Mouse (Mus musculus): Measurements from ENCODE around the gene Lpar2. TPM values are rescaled to one million over a fixed set of nuclear protein-coding genes. Genes with fewer than 3 reads are reported as not detected.

Lpar2 gene
- polyA plus RNA-seq (2015; fragmentation: Nextera tagmentation; extraction: Ambion mirVana), result 0.73 and 0.84 TPM in 2 replicates

- WGBS, result under 1% methylated on average over 30 of the region's 35 CpGs
- peak; percentile 65 for ATAC-seq
- Histone ChIP-seq H3K4me2 (ENCODE audit: low read length) (peak within 1 kb of the TSS; percentile 70), H3K36me3 (ENCODE audit: control insufficient read depth, insufficient read depth) (no peaks in the 10 kb centered on the region), H3K9ac (replicated peaks; ENCODE audit: low read depth, low read length) (peak within 1 kb of the TSS; percentile 66), H3K9me3 (ENCODE audit: control insufficient read depth, low read length) (no peaks in the 10 kb centered on the region), H3K27ac (ENCODE audit: low read length) (peak within 1 kb of the TSS; percentile 63), H3K4me3 (replicated peaks; ENCODE audit: low read length) (peak within 1 kb of the TSS; percentile 70), H3K27me3 (replicated peaks; ENCODE audit: control insufficient read depth, insufficient read depth, low read length) (no peaks in the 10 kb centered on the region), H3K4me1 (replicated peaks; ENCODE audit: control insufficient read depth, insufficient read depth, low read length) (peaks cover 35% of the 10 kb centered on the region)
These were observed at the start of gene Lpar2 for GRCm38 (mm10) chr8:69822386-69823191. Gene Lpar2 (plus strand): TSS chr8:69822429.

DNA sequence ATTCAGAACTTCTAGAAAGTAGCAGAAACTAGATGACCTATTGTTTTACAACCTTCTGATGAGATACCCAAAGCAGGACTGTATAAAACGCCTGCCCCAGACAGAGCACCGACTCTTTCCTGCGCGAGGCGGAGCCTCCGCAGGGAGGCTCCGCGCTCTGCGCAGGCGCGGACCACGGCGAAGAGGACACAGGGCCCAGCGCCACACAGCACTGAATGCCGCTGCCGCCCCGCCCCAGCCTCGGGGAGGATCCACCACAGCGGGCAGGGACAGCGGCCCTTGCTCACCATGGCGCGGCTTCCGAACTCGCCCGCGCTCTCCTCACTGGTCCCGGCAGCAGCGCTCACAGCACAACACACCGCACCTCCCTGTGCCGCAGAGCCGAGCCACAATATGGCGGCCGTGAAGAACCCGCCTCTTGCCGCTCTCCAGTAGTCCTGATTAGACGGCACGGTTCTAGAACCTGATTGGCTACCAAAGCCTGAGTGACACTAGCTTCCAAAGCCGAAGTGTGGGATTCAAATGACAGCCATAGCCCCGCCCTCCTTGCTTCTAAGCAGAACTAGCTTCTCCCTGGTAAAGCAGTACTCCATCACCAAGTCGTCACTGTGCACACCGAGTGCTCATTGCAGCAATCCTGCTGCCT is 47.6 kb upstream of the Lpar2 start, which contains the start of gene Gm20422:
TSS of gene Gm20422 (minus strand) at position 384 of the 646 bp plus-strand sequence.
- Histone ChIP-seq H3K27ac (ENCODE audit: low read length) (peak within 1 kb of the TSS; percentile 98), H3K4me1 (replicated peaks; ENCODE audit: control insufficient read depth, insufficient read depth, low read length) (peaks cover 24% of the 10 kb centered on the region), H3K4me2 (ENCODE audit: low read length) (peak within 1 kb of the TSS; percentile 80), H3K36me3 (ENCODE audit: control insufficient read depth, insufficient read depth) (no peaks in the 10 kb centered on the region), H3K9ac (replicated peaks; ENCODE audit: low read depth, low read length) (peak within 1 kb of the TSS; percentile 90), H3K9me3 (ENCODE audit: control insufficient read depth, low read length) (no peaks in the 10 kb centered on the region), H3K4me3 (replicated peaks; ENCODE audit: low read length) (peak within 1 kb of the TSS; percentile 63), H3K27me3 (replicated peaks; ENCODE audit: control insufficient read depth, insufficient read depth, low read length) (no peaks in the 10 kb centered on the region)
- ATAC-seq, result peak; percentile 99
- under 1% methylated on average over 41 of the region's 41 CpGs for WGBS

- no peaks in the 10 kb centered on the region for H3K36me3 ChIP-seq (ENCODE audit: control insufficient read depth, insufficient read depth)
These were observed 47.1 kb upstream of the Lpar2 start for GRCm38 (mm10) chr8:69775149-69775534.

GRCm38 (mm10) chr8:69777111-69777510 is 45.1 kb upstream of the Lpar2 start:
- Histone ChIP-seq H3K36me3 (ENCODE audit: control insufficient read depth, insufficient read depth) (no peaks in the 10 kb centered on the region), H3K4me2 (ENCODE audit: low read length) (no peak overlapping the region), H3K4me1 (replicated peaks; ENCODE audit: control insufficient read depth, insufficient read depth, low read length) (peaks cover 17% of the 10 kb centered on the region), H3K9me3 (ENCODE audit: control insufficient read depth, low read length) (no peaks in the 10 kb centered on the region), H3K27ac (ENCODE audit: low read length) (no peak overlapping the region), H3K4me3 (replicated peaks; ENCODE audit: low read length) (no peak overlapping the region), H3K9ac (replicated peaks; ENCODE audit: low read depth, low read length) (no peak overlapping the region), H3K27me3 (replicated peaks; ENCODE audit: control insufficient read depth, insufficient read depth, low read length) (no peaks in the 10 kb centered on the region)
- 65% methylated on average over 12 of the region's 12 CpGs for WGBS
- no peak for ATAC-seq

More at GRCm38 (mm10) chr8:69775149-69775534, 47.1 kb upstream of the Lpar2 start:
- Histone ChIP-seq H3K27me3 (replicated peaks; ENCODE audit: control insufficient read depth, insufficient read depth, low read length) (no peaks in the 10 kb centered on the region), H3K9ac (replicated peaks; ENCODE audit: low read depth, low read length) (peak overlapping the region; percentile 47), H3K4me1 (replicated peaks; ENCODE audit: control insufficient read depth, insufficient read depth, low read length) (peaks cover 24% of the 10 kb centered on the region), H3K27ac (ENCODE audit: low read length) (peak overlapping the region; percentile 62), H3K4me3 (replicated peaks; ENCODE audit: low read length) (peak overlapping the region; percentile 63), H3K9me3 (ENCODE audit: control insufficient read depth, low read length) (no peaks in the 10 kb centered on the region), H3K4me2 (ENCODE audit: low read length) (peak overlapping the region; percentile 44)
- 55% methylated on average over 2 of the region's 2 CpGs for WGBS
- no peak for ATAC-seq

- H3K4me3 ChIP-seq (replicated peaks; ENCODE audit: low read length), result no peak overlapping the region
- H3K27ac ChIP-seq (ENCODE audit: low read length), result no peak overlapping the region
- H3K4me1 ChIP-seq (replicated peaks; ENCODE audit: control insufficient read depth, insufficient read depth, low read length), result peaks cover 17% of the 10 kb centered on the region
- no peaks in the 10 kb centered on the region; the same call in 1 of the 2 replicates for H3K36me3 ChIP-seq (ENCODE audit: control insufficient read depth, insufficient read depth)
- no peak overlapping the region for H3K4me2 ChIP-seq (ENCODE audit: low read length)
- H3K9me3 ChIP-seq (ENCODE audit: control insufficient read depth, low read length), result no peaks in the 10 kb centered on the region
- H3K9ac ChIP-seq (replicated peaks; ENCODE audit: low read depth, low read length), result no peak overlapping the region
- H3K27me3 ChIP-seq (replicated peaks; ENCODE audit: control insufficient read depth, insufficient read depth, low read length), result no peaks in the 10 kb centered on the region
- ATAC-seq, result no peak
- 94% methylated on average over 5 of the region's 5 CpGs for WGBS
These were observed 33.1 kb upstream of the Lpar2 start for GRCm38 (mm10) chr8:69789105-69789504.

- 75% methylated on average over 5 of the region's 5 CpGs for WGBS
- Histone ChIP-seq H3K4me2 (ENCODE audit: low read length) (no peak overlapping the region; the same call in 1 of the 2 replicates), H3K9ac (replicated peaks; ENCODE audit: low read depth, low read length) (no peak overlapping the region), H3K27ac (ENCODE audit: low read length) (no peak overlapping the region), H3K9me3 (ENCODE audit: control insufficient read depth, low read length) (no peaks in the 10 kb centered on the region), H3K36me3 (ENCODE audit: control insufficient read depth, insufficient read depth) (no peaks in the 10 kb centered on the region; the same call in 1 of the 2 replicates), H3K4me3 (replicated peaks; ENCODE audit: low read length) (no peak overlapping the region), H3K4me1 (replicated peaks; ENCODE audit: control insufficient read depth, insufficient read depth, low read length) (peaks cover 17% of the 10 kb centered on the region), H3K27me3 (replicated peaks; ENCODE audit: control insufficient read depth, insufficient read depth, low read length) (no peaks in the 10 kb centered on the region)
- no peak for ATAC-seq
These were observed 32.5 kb upstream of the Lpar2 start for GRCm38 (mm10) chr8:69789731-69790130.

DNA sequence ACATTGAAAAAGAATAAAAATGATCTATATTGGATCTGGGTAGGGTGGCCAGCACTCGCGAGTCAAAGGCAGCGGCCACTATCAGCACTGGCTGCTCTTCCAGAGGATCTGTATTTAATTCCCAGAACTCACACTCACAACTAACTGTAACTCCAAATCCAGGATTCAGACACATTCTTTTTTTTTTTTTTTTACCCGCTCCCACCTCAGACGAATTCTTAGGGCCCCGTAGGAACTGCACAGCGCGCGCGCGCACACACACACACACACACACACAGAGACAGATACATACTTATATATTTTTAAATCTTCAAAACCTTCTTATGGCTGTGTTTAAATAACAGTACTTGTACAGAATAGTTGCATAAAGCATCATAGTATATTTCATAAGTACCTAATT is 31.9 kb upstream of the Lpar2 start:
- H3K9ac ChIP-seq (replicated peaks; ENCODE audit: low read depth, low read length), result peak overlapping the region; percentile 84
- peak overlapping the region; percentile 79 for H3K4me3 ChIP-seq (replicated peaks; ENCODE audit: low read length)
- peak; percentile 12; the same call in 1 of the 2 replicates for ATAC-seq
- H3K9me3 ChIP-seq (ENCODE audit: control insufficient read depth, low read length), result no peaks in the 10 kb centered on the region
- no peaks in the 10 kb centered on the region; the same call in 1 of the 2 replicates for H3K36me3 ChIP-seq (ENCODE audit: control insufficient read depth, insufficient read depth)
- peak overlapping the region; percentile 82 for H3K4me2 ChIP-seq (ENCODE audit: low read length)
- no peaks in the 10 kb centered on the region for H3K27me3 ChIP-seq (replicated peaks; ENCODE audit: control insufficient read depth, insufficient read depth, low read length)
- peaks cover 17% of the 10 kb centered on the region for H3K4me1 ChIP-seq (replicated peaks; ENCODE audit: control insufficient read depth, insufficient read depth, low read length)
- WGBS, result 32% methylated on average over 11 of the region's 11 CpGs
- no peak overlapping the region for H3K27ac ChIP-seq (ENCODE audit: low read length)

DNA sequence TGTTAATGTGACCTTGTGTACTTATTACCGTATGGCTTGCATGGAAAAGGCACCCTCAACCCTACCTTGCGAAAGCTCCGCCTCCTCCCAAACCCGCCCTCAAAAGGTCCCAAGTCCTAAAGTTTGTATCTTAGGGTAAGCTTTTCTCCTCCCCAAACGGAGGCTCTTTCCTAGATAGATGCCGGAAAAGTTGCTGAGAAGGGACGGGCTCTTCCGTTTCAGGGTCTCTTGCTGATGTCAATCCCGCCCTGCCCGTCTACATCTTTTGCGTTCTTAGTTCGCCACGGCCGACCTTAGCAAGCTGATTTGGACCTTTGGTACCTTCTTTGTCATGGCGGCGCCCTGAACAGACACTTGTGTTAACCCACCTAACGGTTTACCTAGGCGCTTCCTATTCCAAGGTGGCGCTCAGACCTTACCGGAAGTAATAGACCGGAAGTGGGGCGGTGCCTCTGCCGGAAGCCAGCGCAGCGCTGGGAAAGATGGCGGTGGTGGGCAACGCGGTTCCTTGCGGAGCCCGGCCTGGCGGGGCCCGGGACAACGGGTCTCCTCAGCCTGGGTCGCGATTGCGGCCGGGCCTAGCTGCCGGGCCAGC is 31.4 kb upstream of the Lpar2 start, which contains the start of the genes Atp13a1 and Zfp866:
TSS of gene Atp13a1 (plus strand) at position 391 of the 595 bp plus-strand sequence.
TSS of gene Zfp866 (minus strand) at position 406 of the 595 bp plus-strand sequence.
- Histone ChIP-seq H3K27me3 (replicated peaks; ENCODE audit: control insufficient read depth, insufficient read depth, low read length) (no peaks in the 10 kb centered on the region), H3K4me3 (replicated peaks; ENCODE audit: low read length) (peak within 1 kb of the TSS; percentile 79), H3K4me1 (replicated peaks; ENCODE audit: control insufficient read depth, insufficient read depth, low read length) (peaks cover 17% of the 10 kb centered on the region), H3K4me2 (ENCODE audit: low read length) (peak within 1 kb of the TSS; percentile 82), H3K27ac (ENCODE audit: low read length) (peak within 1 kb of the TSS; percentile 65), H3K9me3 (ENCODE audit: control insufficient read depth, low read length) (no peaks in the 10 kb centered on the region), H3K36me3 (ENCODE audit: control insufficient read depth, insufficient read depth) (no peaks in the 10 kb centered on the region; the same call in 1 of the 2 replicates), H3K9ac (replicated peaks; ENCODE audit: low read depth, low read length) (peak within 1 kb of the TSS; percentile 84)
- under 1% methylated on average over 38 of the region's 38 CpGs for WGBS
- peak; percentile 97 for ATAC-seq

All from forebrain, embryonic 16.5 days (tissue).